8 mouse cellular contexts compared by ENCODE assay signal in genomic region chr8:122343758-122344157, GRCm38 (mm10). TPM values are rescaled to one million over a fixed set of nuclear protein-coding genes. Genes with fewer than 3 reads are reported as not detected.
DNase-seq lines count a peak whose midpoint lies in the region; ATAC-seq lines count a peak whose summit lies in the region.

No protein-coding gene starts in this region.

- peak; percentile 44 for ATAC-seq in lung, embryonic 16.5 days (ENCODE audit: low read depth)
- peak; percentile 15 for ATAC-seq in common myeloid progenitor, adult 5-6 weeks (replicated peaks; ENCODE audit: low read depth, poor library complexity, severe bottlenecking)
- ATAC-seq in heart, embryonic 16.5 days (replicated peaks; ENCODE audit: extremely low read depth, insufficient read depth, low FRiP score) = 0 out of 2 replicates have a peak, but pooled peaks have one; percentile 16
- no peak for ATAC-seq in neural tube, embryonic 12.5 days (ENCODE audit: low FRiP score, low read depth)

- 0 out of 2 replicates have a peak overlapping the region, but pooled peaks have one; percentile 25 for H3K9ac ChIP-seq in lung, embryonic 16.5 days (ENCODE audit: low read length)
- H3K9ac ChIP-seq in heart, embryonic 16.5 days (ENCODE audit: low read length) = peak overlapping the region; percentile 56
- no peak overlapping the region; the same call in 1 of the 2 replicates for H3K9ac ChIP-seq in neural tube, embryonic 12.5 days

- peak overlapping the region; percentile 49 for H3K4me2 ChIP-seq in lung, embryonic 16.5 days (ENCODE audit: low read depth, low read length)
- peak overlapping the region; percentile 65 for H3K4me2 ChIP-seq in heart, embryonic 16.5 days (ENCODE audit: low read depth, low read length)
- peak overlapping the region; percentile 52 for H3K4me2 ChIP-seq in neural tube, embryonic 12.5 days (replicated peaks)

- H3K4me3 ChIP-seq in lung, embryonic 16.5 days (ENCODE audit: low read length) = peak overlapping the region; percentile 30
- H3K4me3 ChIP-seq in heart, embryonic 16.5 days (ENCODE audit: low read length) = peak overlapping the region; percentile 44
- H3K4me3 ChIP-seq in limb, embryonic 10.5 days = peak overlapping the region; percentile 46
- H3K4me3 ChIP-seq in neural tube, embryonic 12.5 days = no peak overlapping the region

- peaks cover 19% of the 10 kb centered on the region for H3K4me1 ChIP-seq in lung, embryonic 16.5 days (replicated peaks; ENCODE audit: control insufficient read depth, insufficient read depth, low read length)
- H3K4me1 ChIP-seq in heart, embryonic 16.5 days (ENCODE audit: control insufficient read depth, insufficient read depth, low read length) = peaks cover 39% of the 10 kb centered on the region
- peaks cover 22% of the 10 kb centered on the region for H3K4me1 ChIP-seq in limb, embryonic 10.5 days
- peaks cover 19% of the 10 kb centered on the region for H3K4me1 ChIP-seq in neural tube, embryonic 12.5 days

- no peaks in the 10 kb centered on the region for H3K9me3 ChIP-seq in lung, embryonic 16.5 days (ENCODE audit: control insufficient read depth, low read length)
- H3K9me3 ChIP-seq in heart, embryonic 16.5 days (replicated peaks; ENCODE audit: control insufficient read depth, low read length) = no peaks in the 10 kb centered on the region
- no peaks in the 10 kb centered on the region for H3K9me3 ChIP-seq in limb, embryonic 10.5 days (replicated peaks)
- no peaks in the 10 kb centered on the region for H3K9me3 ChIP-seq in neural tube, embryonic 12.5 days

- H3K36me3 ChIP-seq in lung, embryonic 16.5 days (ENCODE audit: control insufficient read depth, insufficient read depth, low read length) = no peaks in the 10 kb centered on the region
- no peaks in the 10 kb centered on the region for H3K36me3 ChIP-seq in heart, embryonic 16.5 days (ENCODE audit: control insufficient read depth, insufficient read depth)
- H3K36me3 ChIP-seq in limb, embryonic 10.5 days = no peaks in the 10 kb centered on the region
- H3K36me3 ChIP-seq in neural tube, embryonic 12.5 days = no peaks in the 10 kb centered on the region

- no peak for DNase-seq in lung, adult 18-20 months
- DNase-seq in limb, embryonic 10.5 days (ENCODE audit: low spot score) = peak; percentile 57
- DNase-seq in ovary, postnatal 10 days (ENCODE audit: low spot score) = no peak
- DNase-seq in layer of hippocampus, adult 18-20 months (ENCODE audit: low spot score in 2 of 2) = no peak

- WGBS in lung, embryonic 16.5 days = 0% methylated on average over 14 of the region's 14 CpGs
- WGBS in heart, embryonic 16.5 days = under 1% methylated on average over 14 of the region's 14 CpGs
- under 1% methylated on average over 14 of the region's 14 CpGs for WGBS in limb, embryonic 10.5 days
- 1% methylated on average over 13 of the region's 14 CpGs for WGBS in neural tube, embryonic 12.5 days

- H3K27me3 ChIP-seq in lung, embryonic 16.5 days (ENCODE audit: control insufficient read depth, insufficient read depth, low read depth, low read length) = peaks cover 7% of the 10 kb centered on the region; the same call in 1 of the 2 replicates
- H3K27me3 ChIP-seq in heart, embryonic 16.5 days (ENCODE audit: control insufficient read depth, insufficient read depth, low read length) = no peaks in the 10 kb centered on the region
- H3K27me3 ChIP-seq in limb, embryonic 10.5 days (ENCODE audit: low read depth, poor library complexity, severe bottlenecking) = peaks cover 81% of the 10 kb centered on the region
- H3K27me3 ChIP-seq in neural tube, embryonic 12.5 days (replicated peaks) = peaks cover 42% of the 10 kb centered on the region

- no peak overlapping the region for H3K27ac ChIP-seq in lung, embryonic 16.5 days (ENCODE audit: low read length)
- H3K27ac ChIP-seq in heart, embryonic 16.5 days (ENCODE audit: low read length) = 0 out of 2 replicates have a peak overlapping the region, but pooled peaks have one; percentile 12
- H3K27ac ChIP-seq in limb, embryonic 10.5 days = peak overlapping the region; percentile 62
- no peak overlapping the region for H3K27ac ChIP-seq in neural tube, embryonic 12.5 days

RNA-seq across cellular contexts. Expression of gene Trhr2, which starts 16.8 kb away (rescaled TPM):
- not detected in 2 replicates for polyA plus RNA-seq in lung, embryonic 16.5 days (2015; fragmentation: Nextera tagmentation; extraction: Ambion mirVana)
- total RNA-seq in common myeloid progenitor, adult 5-6 weeks (2017) = not detected in 2 replicates
- polyA plus RNA-seq in heart, embryonic 16.5 days (2015; fragmentation: Nextera tagmentation; extraction: Ambion mirVana) = not detected in 2 replicates
- polyA plus RNA-seq in limb, embryonic 10.5 days (2016; fragmentation: Nextera tagmentation; extraction: Ambion mirVana) = not detected in 2 replicates
- not detected in 2 replicates for polyA plus RNA-seq in neural tube, embryonic 12.5 days (2016; fragmentation: Nextera tagmentation; extraction: Ambion mirVana)
- 1 to 10 TPM in 1 of 2 experiments, under 1 TPM in 1; 0.41 to 1.3 TPM for total RNA-seq in layer of hippocampus, adult 18-20 months (2021)

RNA-seq across cellular contexts. Expression of gene Zc3h18, which starts 32.7 kb away (rescaled TPM):
- 37.3 and 41.3 TPM in 2 replicates for polyA plus RNA-seq in lung, embryonic 16.5 days (2015; fragmentation: Nextera tagmentation; extraction: Ambion mirVana)
- 68.9 and 81.0 TPM in 2 replicates for total RNA-seq in common myeloid progenitor, adult 5-6 weeks (2017)
- polyA plus RNA-seq in heart, embryonic 16.5 days (2015; fragmentation: Nextera tagmentation; extraction: Ambion mirVana) = 28.2 and 28.7 TPM in 2 replicates
- polyA plus RNA-seq in limb, embryonic 10.5 days (2016; fragmentation: Nextera tagmentation; extraction: Ambion mirVana) = 84.2 and 86.1 TPM in 2 replicates
- polyA plus RNA-seq in neural tube, embryonic 12.5 days (2016; fragmentation: Nextera tagmentation; extraction: Ambion mirVana) = 57.1 and 62.4 TPM in 2 replicates
- total RNA-seq in layer of hippocampus, adult 18-20 months (2021) = 10 to 100 TPM; 38.8 to 39.5 TPM

Comparison
In these comparisons a context has a peak if more than half of its experiments do, and no peak if none do; other contexts are left out.
1. H3K27ac ChIP-seq: peak in heart, embryonic 16.5 days (single experiment) and limb, embryonic 10.5 days (single experiment); none in lung, embryonic 16.5 days (single experiment) and neural tube, embryonic 12.5 days (single experiment).
2. Peak in every context shown above with its lines, with median percentiles within 50 percentile points of each other: H3K4me2 ChIP-seq.